Mouse (Mus musculus) testis, adult 2 months (tissue): ENCODE measurements at regions not wholly inside any gene's neighbourhood (a gene's known extent, or its start where the extent isn't known, plus 50 kb on each side); places are given as distances from the start of the nearest gene placed in this dataset.

ENCODE experiments used
- H3K27ac ChIP-seq: fragments of 200-500 bp; 2 replicates; pipeline ENCODE4 v1.5.1; 2012; ENCODE audit warnings: low read depth, low read length; ENCODE audit not compliant: control insufficient read depth, insufficient read depth
- H3K27me3 ChIP-seq: fragments of 200-500 bp; 2 replicates; pipeline ENCODE4 v1.6.1; 2012; ENCODE audit warnings: mild to moderate bottlenecking, low read length, moderate library complexity; ENCODE audit not compliant: control insufficient read depth, insufficient read depth
- H3K36me3 ChIP-seq: fragments of 200-500 bp; 2 replicates; pipeline ENCODE4 v1.6.1; 2012; ENCODE audit warnings: mild to moderate bottlenecking, low read length; ENCODE audit not compliant: control insufficient read depth, insufficient read depth
- H3K4me1 ChIP-seq: fragments of 200-500 bp; 2 replicates; pipeline ENCODE4 v1.6.1; 2012; ENCODE audit warnings: low read length; ENCODE audit not compliant: control insufficient read depth, insufficient read depth
- H3K4me3 ChIP-seq: fragments of 200-500 bp; 2 replicates; pipeline ENCODE4 v1.5.1; 2012; ENCODE audit warnings: low read depth, mild to moderate bottlenecking, low read length, moderate library complexity, mixed read lengths; ENCODE audit not compliant: control insufficient read depth
- CTCF ChIP-seq: fragments of 200-500 bp; IDR thresholded peaks from 2 replicates; pipeline ENCODE4 v1.5.1; 2012; ENCODE audit warnings: low read depth, mild to moderate bottlenecking, inconsistent platforms, low read length, moderate library complexity; ENCODE audit not compliant: control insufficient read depth, insufficient read depth, insufficient replicate concordance
- POLR2A ChIP-seq: fragments of 200-500 bp; IDR thresholded peaks from 2 replicates; pipeline ENCODE4 v1.6.1; 2012; ENCODE audit warnings: low read depth, mild to moderate bottlenecking, inconsistent platforms, low read length, moderate library complexity; ENCODE audit not compliant: control insufficient read depth

GRCm38 (mm10) chr3:128210591-128210990 is 314.5 kb upstream of the Fam241a start:
- Histone ChIP-seq H3K27ac (no peak overlapping the region), H3K4me3 (no peak overlapping the region), H3K4me1 (no peaks in the 10 kb centered on the region), H3K36me3 (no peaks in the 10 kb centered on the region), H3K27me3 (no peaks in the 10 kb centered on the region)
- TF ChIP-seq CTCF (no peak), POLR2A (no peak)

GRCm38 (mm10) chr3:128206948-128207347 is 310.8 kb upstream of the Fam241a start:
- no peaks in the 10 kb centered on the region for H3K4me1 ChIP-seq

DNA sequence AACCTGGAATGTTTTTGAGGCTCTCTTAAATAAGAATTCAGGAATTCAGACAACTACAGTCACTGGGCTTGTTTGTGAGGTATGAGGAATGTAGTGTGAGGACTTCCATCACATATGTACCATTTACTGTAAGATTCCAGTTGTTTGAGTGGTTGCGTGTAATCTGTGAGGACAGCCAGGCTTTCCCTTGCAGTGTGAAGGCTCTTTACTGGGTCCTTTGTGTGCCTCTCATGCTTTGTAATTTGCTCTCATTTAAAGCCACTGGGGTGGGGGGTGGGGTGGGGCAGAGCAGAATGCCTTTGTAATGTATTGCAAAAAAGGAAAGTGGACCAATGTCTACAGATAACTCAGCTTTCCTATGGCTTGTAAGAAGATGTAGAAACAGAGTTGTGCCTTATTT is 310.4 kb upstream of the Fam241a start:
- TF ChIP-seq POLR2A, result no peak
- TF ChIP-seq CTCF, result no peak
- Histone ChIP-seq H3K27me3 (no peaks in the 10 kb centered on the region), H3K4me3 (no peak overlapping the region), H3K36me3 (no peaks in the 10 kb centered on the region), H3K4me1 (no peaks in the 10 kb centered on the region), H3K27ac (no peak overlapping the region)

More at GRCm38 (mm10) chr3:128206948-128207347, 310.8 kb upstream of the Fam241a start:
- H3K4me3 ChIP-seq, result no peak overlapping the region
- no peaks in the 10 kb centered on the region for H3K27me3 ChIP-seq
- TF ChIP-seq POLR2A (no peak), CTCF (no peak)
- H3K36me3 ChIP-seq, result no peaks in the 10 kb centered on the region
- H3K27ac ChIP-seq, result no peak overlapping the region

DNA sequence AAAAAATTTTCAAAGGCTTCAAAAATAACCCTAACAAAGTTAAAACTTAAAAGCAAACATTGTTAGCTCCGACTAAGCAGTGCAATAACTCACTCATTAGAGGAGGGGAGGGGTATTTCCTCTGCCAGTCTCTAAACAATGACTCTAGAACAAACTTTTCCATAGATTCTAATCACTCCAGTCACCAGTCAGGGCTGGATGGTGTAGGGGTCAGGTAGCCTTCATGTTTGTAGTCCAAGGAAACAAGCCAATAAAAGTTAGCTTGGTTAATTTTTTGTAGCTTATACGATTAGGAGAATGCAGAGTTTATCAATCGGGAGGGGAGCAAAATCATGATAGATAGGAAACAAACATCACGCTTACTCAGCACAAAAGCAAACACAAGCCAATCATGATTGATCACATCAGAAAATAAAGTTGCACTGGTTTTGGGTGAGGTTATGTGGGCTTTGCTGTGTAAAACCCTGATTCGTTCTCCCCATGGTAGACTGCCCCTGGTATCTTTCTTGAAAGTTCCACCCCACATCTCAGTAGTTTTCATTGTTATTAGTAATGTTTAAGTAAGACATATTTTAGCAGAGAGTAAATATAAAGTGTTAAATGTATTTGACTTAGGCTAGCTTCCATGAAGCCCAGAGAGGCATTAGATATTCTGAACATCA is 304.6 kb upstream of the Fam241a start:
- Histone ChIP-seq H3K4me3 (no peak overlapping the region), H3K27ac (no peak overlapping the region), H3K36me3 (no peaks in the 10 kb centered on the region), H3K27me3 (no peaks in the 10 kb centered on the region), H3K4me1 (no peaks in the 10 kb centered on the region)
- TF ChIP-seq CTCF, result no peak
- no peak for TF ChIP-seq POLR2A

DNA sequence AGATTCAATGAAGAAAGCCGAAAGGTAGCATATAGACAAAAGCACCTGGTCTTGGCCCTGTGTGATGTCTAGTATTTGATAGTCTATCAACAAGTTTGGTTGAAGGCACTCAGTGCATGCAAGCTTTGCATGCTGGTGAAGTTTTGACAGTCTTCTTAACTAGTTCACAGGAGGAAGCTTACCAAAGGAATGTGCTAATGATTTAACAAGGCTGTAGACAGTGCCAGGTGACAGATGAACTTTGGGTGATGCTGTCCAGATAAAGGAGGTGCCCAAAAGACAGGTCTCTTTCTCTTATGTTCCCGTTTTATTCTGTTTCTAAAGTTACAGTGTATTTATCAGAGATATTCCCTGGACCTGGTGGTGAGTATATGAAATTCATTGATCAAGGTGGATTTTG is 303.3 kb upstream of the Fam241a start:
- no peak for TF ChIP-seq CTCF
- TF ChIP-seq POLR2A, result no peak

GRCm38 (mm10) chr3:128192046-128192800 is 296.1 kb upstream of the Fam241a start:
- H3K36me3 ChIP-seq, result no peaks in the 10 kb centered on the region
- H3K4me3 ChIP-seq, result no peak overlapping the region
- peaks cover 5% of the 10 kb centered on the region; the same call in 1 of the 2 replicates for H3K4me1 ChIP-seq
- no peak overlapping the region for H3K27ac ChIP-seq
- H3K27me3 ChIP-seq, result no peaks in the 10 kb centered on the region
- no peak for TF ChIP-seq POLR2A
- TF ChIP-seq CTCF, result no peak

More for the DNA sequence above, 303.3 kb upstream of the Fam241a start:
- Histone ChIP-seq H3K4me1 (no peaks in the 10 kb centered on the region), H3K4me3 (no peak overlapping the region), H3K27ac (no peak overlapping the region), H3K36me3 (no peaks in the 10 kb centered on the region), H3K27me3 (no peaks in the 10 kb centered on the region)

DNA sequence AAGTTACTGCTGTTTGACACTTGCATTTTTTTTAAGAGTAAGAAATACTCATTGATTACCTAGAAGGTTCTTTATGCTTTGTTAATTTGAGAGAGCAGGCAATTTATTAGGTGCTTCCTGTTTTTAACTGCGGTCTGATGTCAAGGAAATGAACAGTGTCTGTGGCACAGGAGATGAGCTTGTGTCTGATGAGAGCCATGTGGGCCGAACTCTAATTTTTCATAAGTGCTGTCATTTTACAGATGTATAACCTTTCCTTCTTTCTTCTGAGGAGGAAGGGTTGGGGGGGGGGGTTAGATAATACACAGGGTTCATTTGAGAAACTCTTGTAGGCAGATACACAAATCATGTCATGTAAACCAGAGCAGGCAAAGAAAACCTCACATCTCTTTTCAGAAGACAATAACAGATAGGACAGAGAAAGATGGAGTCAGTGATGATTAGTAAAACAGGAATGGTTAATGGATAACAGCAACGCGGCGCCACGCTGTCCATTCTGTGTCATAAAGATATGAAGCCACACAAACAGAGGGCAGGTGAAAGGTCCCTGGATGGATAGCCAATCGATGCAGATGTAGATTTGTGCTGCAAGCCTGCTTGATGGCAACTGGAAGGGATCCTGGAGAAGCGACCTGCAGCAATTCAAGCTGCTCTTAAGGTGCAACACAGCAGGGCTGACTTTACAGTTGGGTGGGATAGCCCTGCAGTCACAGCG is 291.4 kb upstream of the Fam241a start:
- Histone ChIP-seq H3K36me3 (no peaks in the 10 kb centered on the region), H3K27me3 (no peaks in the 10 kb centered on the region), H3K4me1 (peaks cover 4% of the 10 kb centered on the region; the same call in 1 of the 2 replicates), H3K4me3 (no peak overlapping the region), H3K27ac (no peak overlapping the region)
- TF ChIP-seq CTCF (no peak), POLR2A (no peak)
